Mouse (Mus musculus): ENCODE measurements around the gene Frmd4b.
"Not testable (repeated sequence)": the region's sequence is repeated elsewhere in the genome, so short reads cannot be mapped to it uniquely, and the experiment has no call there.

Frmd4b gene

DNA sequence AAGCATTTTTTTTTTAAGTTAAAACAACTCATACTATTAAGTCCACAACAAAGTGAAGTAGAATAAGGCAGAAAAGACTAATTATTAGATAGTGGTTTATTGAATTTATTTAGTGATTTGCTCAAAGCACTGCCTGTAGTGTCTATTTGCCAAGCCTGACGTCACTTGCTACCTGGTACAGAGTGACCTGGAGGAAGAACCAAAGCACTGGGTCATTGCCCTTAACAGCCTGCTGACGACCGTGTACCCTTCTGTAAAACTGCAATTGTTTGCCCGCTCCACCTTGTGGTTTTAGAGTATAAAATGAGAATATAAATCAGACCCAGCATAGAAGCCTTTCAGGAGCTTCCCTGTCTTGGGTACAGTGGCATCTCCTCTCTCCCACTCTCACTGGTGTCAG lies 355.1 kb downstream of the Frmd4b start:
- no peak for DNase-seq (ENCODE audit: low read depth, low spot score)

DNA sequence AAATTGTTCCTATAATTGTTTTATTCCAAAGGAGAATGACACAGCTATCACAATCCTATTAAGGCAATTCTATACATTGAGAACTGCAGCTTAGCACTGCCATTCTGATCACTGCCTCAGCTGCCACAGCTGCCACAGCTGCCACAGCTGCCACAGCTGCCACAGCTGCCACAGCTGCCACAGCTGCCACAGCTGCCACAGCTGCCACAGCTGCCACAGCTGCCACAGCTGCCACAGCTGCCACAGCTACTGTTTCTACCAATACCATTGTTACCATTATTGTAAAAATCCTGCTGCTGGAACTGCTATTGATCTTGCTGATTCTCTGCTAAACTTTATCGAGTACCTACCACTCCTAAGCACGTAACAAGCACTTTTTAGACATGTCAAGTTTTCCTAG lies 357.4 kb downstream of the Frmd4b start:
- DNase-seq (ENCODE audit: low read depth, low spot score): not testable (repeated sequence)

- no peak for DNase-seq (ENCODE audit: low read depth, low spot score)
Measured at GRCm38 (mm10) chr6:97258489-97258888, 358.9 kb downstream of the Frmd4b start.

DNA sequence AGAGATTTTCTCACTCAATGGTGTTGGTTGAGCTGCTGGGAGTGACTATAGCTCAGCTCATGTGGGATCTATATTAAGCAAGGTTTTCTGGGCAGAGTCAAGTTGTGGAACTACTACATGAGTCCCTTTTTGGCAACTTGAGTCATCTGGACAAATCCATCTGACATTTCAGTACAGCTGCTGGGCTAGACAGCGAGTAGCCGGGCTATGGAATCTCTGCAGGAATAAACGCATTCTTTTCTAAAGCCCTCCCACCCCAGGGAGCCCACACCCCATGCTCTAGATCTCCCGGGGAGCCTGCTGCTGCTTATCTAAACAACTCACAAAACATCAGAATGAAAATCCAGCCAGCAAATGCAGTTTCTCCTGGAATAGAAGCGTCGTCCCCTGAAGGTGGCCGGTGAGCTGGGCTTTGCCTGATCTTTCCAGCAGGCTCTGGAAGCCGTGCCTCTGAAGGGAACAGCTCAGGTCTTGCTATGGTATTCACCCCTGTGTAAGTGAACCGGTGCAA lies 364.6 kb downstream of the Frmd4b start, which contains the start of gene Lmod3:
TSS of gene Lmod3 (minus strand) at position 49 of the 511 bp plus-strand sequence.
- DNase-seq (ENCODE audit: low read depth, low spot score): no peak

GRCm38 (mm10) chr6:97252086-97252485 lies 365.3 kb downstream of the Frmd4b start:
- no peak for DNase-seq (ENCODE audit: low read depth, low spot score)

- peak; percentile 67 for DNase-seq (ENCODE audit: low read depth, low spot score)
Measured at GRCm38 (mm10) chr6:97250966-97251365, 366.4 kb downstream of the Frmd4b start.

GRCm38 (mm10) chr6:97245200-97245599 lies 372.1 kb downstream of the Frmd4b start:
- no peak for DNase-seq (ENCODE audit: low read depth, low spot score)

GRCm38 (mm10) chr6:97242522-97242921 lies 374.8 kb downstream of the Frmd4b start:
- no peak for DNase-seq (ENCODE audit: low read depth, low spot score)

GRCm38 (mm10) chr6:97240092-97240491 lies 377.2 kb downstream of the Frmd4b start:
- DNase-seq (ENCODE audit: low read depth, low spot score): no peak

DNA sequence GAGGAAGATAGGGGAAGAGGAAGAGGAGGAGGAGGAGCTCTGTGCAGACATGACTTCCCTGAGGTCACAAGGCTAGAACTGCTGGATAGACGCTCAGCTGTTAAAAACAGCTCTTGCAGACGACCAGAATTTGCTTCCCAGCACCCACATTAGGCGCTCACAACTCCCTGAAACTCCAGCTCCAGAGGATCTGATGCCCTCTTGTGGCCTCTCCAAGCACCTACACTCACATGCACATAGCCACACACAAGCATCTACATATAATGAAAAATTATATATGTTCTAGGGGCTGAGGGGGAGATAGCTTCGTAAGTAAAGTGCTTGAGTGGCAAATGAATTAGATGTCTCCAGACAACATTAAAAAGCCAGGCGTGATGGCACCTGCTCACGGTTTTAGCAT lies 378.0 kb downstream of the Frmd4b start:
- no peak for DNase-seq (ENCODE audit: low read depth, low spot score)
